Mouse (Mus musculus): ENCODE measurements around the gene Dctn2. TPM values are rescaled to one million over a fixed set of nuclear protein-coding genes. Genes with fewer than 3 reads are reported as not detected.

The Dctn2 gene
- total and polyA plus RNA-seq, 3 experiments: 240 to 297 TPM; not detected in 1

DNA sequence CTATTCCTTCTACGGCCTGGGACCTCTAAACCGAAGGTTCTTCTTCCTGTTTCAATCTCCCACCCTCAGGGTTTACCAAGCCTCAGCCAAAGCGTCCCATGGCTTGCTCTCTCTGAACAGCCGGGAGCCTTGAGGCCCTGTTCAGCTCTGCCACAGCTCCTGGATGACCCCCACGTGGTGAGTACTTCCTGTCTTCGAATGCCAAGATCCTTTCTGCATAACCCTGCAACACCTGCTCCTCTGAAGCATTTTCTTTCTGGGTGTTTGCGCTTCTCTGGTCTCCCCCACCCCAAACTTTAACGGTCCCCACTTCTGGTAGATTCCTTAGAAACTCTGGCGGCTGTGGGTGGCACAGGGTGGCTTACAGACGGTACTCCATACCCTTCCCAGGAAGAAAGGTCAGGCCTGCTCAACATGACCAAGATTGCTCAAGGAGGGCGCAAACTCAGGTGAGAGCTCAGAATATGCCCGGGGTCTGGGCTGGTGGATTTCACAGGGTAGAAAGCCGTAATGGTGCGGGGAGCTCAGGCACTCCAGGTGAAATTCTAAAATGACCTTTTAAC lies 59.4 kb downstream of the Dctn2 start:
- no peak overlapping the region for H3K27ac ChIP-seq (ENCODE audit: control insufficient read depth, low read depth, low read length)
- no peak for DNase-seq (ENCODE audit: low read depth, low spot score)
- no peaks in the 10 kb centered on the region for H3K9me3 ChIP-seq (replicated peaks; ENCODE audit: insufficient read depth, low read length)
- H3K27me3 ChIP-seq (ENCODE audit: control insufficient read depth in 1 of 2, insufficient read depth in 2 of 2, low read length in 2 of 2): no peaks in the 10 kb centered on the region
- peaks cover 8 to 15% of the 10 kb centered on the region in 2 experiments for H3K4me1 ChIP-seq (ENCODE audit: control insufficient read depth in 1 of 2, insufficient read depth in 2 of 2, low read length in 2 of 2)
- H3K79me2 ChIP-seq (ENCODE audit: control insufficient read depth, insufficient read depth, low read length, poor library complexity): peaks cover 2% of the 10 kb centered on the region; the same call in 1 of the 2 replicates
- TF ChIP-seq E2F4 (IDR thresholded peaks at IDR 0.05; ENCODE audit: borderline replicate concordance, low read depth, low read length) (no peak), ETS1 (IDR thresholded peaks at IDR 0.05; ENCODE audit: low read depth, low read length) (no peak), RAD21 (IDR thresholded peaks at IDR 0.05; ENCODE audit: low read depth, low read length) (no peak), POLR2AphosphoS2 (IDR thresholded peaks at IDR 0.05; ENCODE audit: low read length) (no peak), KAT2A (conservative IDR thresholded peaks at IDR 0.05; ENCODE audit: low read depth, low read length) (no peak), TAL1 (IDR thresholded peaks at IDR 0.05; ENCODE audit: low read length) (no peak), MXI1 (IDR thresholded peaks at IDR 0.05; ENCODE audit: low read depth, low read length) (no peak), GABPA (IDR thresholded peaks at IDR 0.05; ENCODE audit: low read depth, low read length) (no peak), ELF1 (IDR thresholded peaks at IDR 0.05; ENCODE audit: low read depth, low read length) (no peak), JUND (IDR thresholded peaks at IDR 0.05; ENCODE audit: low read depth, low read length) (no peak), SMC3 (IDR thresholded peaks at IDR 0.05; ENCODE audit: low read depth, low read length) (no peak), ZKSCAN1 (IDR thresholded peaks at IDR 0.05; ENCODE audit: low read depth, low read length) (no peak), GATA1 (IDR thresholded peaks at IDR 0.05; ENCODE audit: low read depth, low read length) (no peak), MAX (IDR thresholded peaks at IDR 0.05; ENCODE audit: low read length) (no peak)
- no peak overlapping the region for H3K4me3 ChIP-seq (ENCODE audit: control insufficient read depth in 1 of 2, insufficient read depth in 1 of 2, low read depth in 2 of 2, low read length in 2 of 2)
- no peak overlapping the region for H3K9ac ChIP-seq (ENCODE audit: control insufficient read depth, low read depth, low read length, poor library complexity, severe bottlenecking)
- peaks cover 0 to 8% of the 10 kb centered on the region in 2 experiments; a peak in 2 of 4 replicates for H3K36me3 ChIP-seq (ENCODE audit: control insufficient read depth in 1 of 2, insufficient read depth in 2 of 2, low read length in 2 of 2)

GRCm38 (mm10) chr10:127326017-127326801 lies 60.0 kb downstream of the Dctn2 start:
- Histone ChIP-seq H3K4me3 (ENCODE audit: control insufficient read depth in 1 of 2, insufficient read depth in 1 of 2, low read depth in 2 of 2, low read length in 2 of 2) (no peak overlapping the region), H3K4me1 (ENCODE audit: control insufficient read depth in 1 of 2, insufficient read depth in 2 of 2, low read length in 2 of 2) (peaks cover 8 to 15% of the 10 kb centered on the region in 2 experiments)

More at GRCm38 (mm10) chr10:127326017-127326801, 60.0 kb downstream of the Dctn2 start:
- TF ChIP-seq KAT2A (conservative IDR thresholded peaks at IDR 0.05; ENCODE audit: low read depth, low read length) (no peak), HCFC1 (IDR thresholded peaks at IDR 0.05; ENCODE audit: low read depth, low read length) (no peak), POLR2AphosphoS5 (IDR thresholded peaks at IDR 0.05; ENCODE audit: borderline replicate concordance, low read depth, low read length) (no peak), TBP (IDR thresholded peaks at IDR 0.05; ENCODE audit: low read depth, low read length) (no peak), ZKSCAN1 (IDR thresholded peaks at IDR 0.05; ENCODE audit: low read depth, low read length) (no peak), MAX (IDR thresholded peaks at IDR 0.05; ENCODE audit: low read length) (no peak), MXI1 (IDR thresholded peaks at IDR 0.05; ENCODE audit: low read depth, low read length) (no peak), TAL1 (IDR thresholded peaks at IDR 0.05; ENCODE audit: low read length) (no peak), CHD2 (IDR thresholded peaks at IDR 0.05; ENCODE audit: low read length) (no peak), POLR2A (IDR thresholded peaks at IDR 0.05; ENCODE audit: control insufficient read depth in 1 of 2, insufficient read depth in 1 of 2, low read depth in 1 of 2, low read length in 2 of 2, poor library complexity in 1 of 2) (no peak), USF1 (IDR thresholded peaks at IDR 0.05; ENCODE audit: low read depth, low read length) (no peak), MEF2A (IDR thresholded peaks at IDR 0.05; ENCODE audit: extremely low read depth, insufficient replicate concordance, low read depth, low read length, poor library complexity, severe bottlenecking) (no peak), RCOR1 (IDR thresholded peaks at IDR 0.05; ENCODE audit: low read depth, low read length) (no peak), ZNF384 (IDR thresholded peaks at IDR 0.05; ENCODE audit: low read depth, low read length) (no peak), ETS1 (IDR thresholded peaks at IDR 0.05; ENCODE audit: low read depth, low read length) (no peak), POLR2AphosphoS2 (IDR thresholded peaks at IDR 0.05; ENCODE audit: low read length) (no peak), MYB (IDR thresholded peaks at IDR 0.05; ENCODE audit: low read depth, low read length) (no peak), NELFE (IDR thresholded peaks at IDR 0.05; ENCODE audit: low read depth, low read length) (no peak)
- Histone ChIP-seq H3K27ac (ENCODE audit: control insufficient read depth, low read depth, low read length) (no peak overlapping the region), H3K9me3 (replicated peaks; ENCODE audit: insufficient read depth, low read length) (no peaks in the 10 kb centered on the region), H3K36me3 (ENCODE audit: control insufficient read depth in 1 of 2, insufficient read depth in 2 of 2, low read length in 2 of 2) (peaks cover 0 to 8% of the 10 kb centered on the region in 2 experiments; a peak in 2 of 4 replicates), H3K79me2 (ENCODE audit: control insufficient read depth, insufficient read depth, low read length, poor library complexity) (peaks cover 2% of the 10 kb centered on the region; the same call in 1 of the 2 replicates), H3K27me3 (ENCODE audit: control insufficient read depth in 1 of 2, insufficient read depth in 2 of 2, low read length in 2 of 2) (no peaks in the 10 kb centered on the region), H3K9ac (ENCODE audit: control insufficient read depth, low read depth, low read length, poor library complexity, severe bottlenecking) (no peak overlapping the region)
- no peak for DNase-seq (ENCODE audit: low read depth, low spot score)

All from MEL (cell line).